ENCODE assay signal across 16 mouse cellular contexts in genomic region chr11:86878327-86879065, GRCm38 (mm10).
A peak's percentile ranks its signal among the peaks of the same experiment; 100 is the strongest.
DNase-seq lines count a peak whose midpoint lies in the region; ATAC-seq and TF ChIP-seq lines count a peak whose summit lies in the region.
"Had no signal": no experiment of that assay in that cellular context is flagged by ENCODE, and none has a peak within 500 bp of the region (broad histone marks: within the 10 kb centered on the region; RNA-seq: fewer than 3 reads in every experiment).

No protein-coding gene starts in this region.

- H3K4me1 ChIP-seq in bone marrow macrophage, adult 2 months (ENCODE audit: control insufficient read depth, insufficient read depth, low read length): peaks cover 3% of the 10 kb centered on the region
- peaks cover 23% of the 10 kb centered on the region for H3K4me1 ChIP-seq in embryonic facial prominence, embryonic 10.5 days
- H3K4me1 ChIP-seq: embryonic facial prominence, embryonic 15.5 days had no signal

- no peaks in the 10 kb centered on the region for H3K36me3 ChIP-seq in embryonic facial prominence, embryonic 10.5 days (replicated peaks)
- H3K36me3 ChIP-seq: embryonic facial prominence, embryonic 15.5 days; hindbrain, embryonic 13.5 days; lung, embryonic 15.5 days; midbrain, embryonic 12.5 days; neural tube, embryonic 12.5 days had no signal

- no peaks in the 10 kb centered on the region for H3K9me3 ChIP-seq in embryonic facial prominence, embryonic 10.5 days
- H3K9me3 ChIP-seq: embryonic facial prominence, embryonic 15.5 days; hindbrain, embryonic 13.5 days; lung, embryonic 15.5 days; midbrain, embryonic 12.5 days; neural tube, embryonic 12.5 days had no signal

- intact Hi-C loops in left cerebral cortex, adult 2 months (cut with DNase I): no loop called here

- TF ChIP-seq POLR2A in bone marrow macrophage, adult 2 months (IDR thresholded peaks at IDR 0.05; ENCODE audit: borderline replicate concordance, low read depth, low read length): no peak

- no peaks in the 10 kb centered on the region for H3K27me3 ChIP-seq in embryonic facial prominence, embryonic 10.5 days (replicated peaks; ENCODE audit: low read depth, poor library complexity, severe bottlenecking)
- H3K27me3 ChIP-seq: embryonic facial prominence, embryonic 15.5 days; hindbrain, embryonic 13.5 days; lung, embryonic 15.5 days; midbrain, embryonic 12.5 days; neural tube, embryonic 12.5 days had no signal

- peak; percentile 11 for DNase-seq in embryo, embryonic 10.5 days (ENCODE audit: low spot score)
- no peak for DNase-seq in embryo, embryonic 10 days (ENCODE audit: low spot score)
- no peak for DNase-seq in left cerebral cortex, adult 2 months (ENCODE audit: extremely low spot score in 1 of 2, low spot score in 2 of 2)
- no peak for DNase-seq in left cerebral cortex, adult 11 months (ENCODE audit: low spot score)
- peak; percentile 86 for DNase-seq in ES-CJ7 (ENCODE audit: low read depth, low spot score)
- no peak for DNase-seq in embryonic facial prominence, embryonic 10.5 days (ENCODE audit: low spot score)
- DNase-seq: cerebellum, postnatal 10 days; heart, adult 11 months; kidney, postnatal 10 days had no signal

- WGBS in embryonic facial prominence, embryonic 10.5 days: 85% methylated on average over 11 of the region's 11 CpGs

- no peak overlapping the region for H3K4me3 ChIP-seq in left cerebral cortex, adult 2 months
- H3K4me3 ChIP-seq in bone marrow macrophage, adult 2 months (ENCODE audit: insufficient read depth, low read length): no peak overlapping the region
- H3K4me3 ChIP-seq in embryonic facial prominence, embryonic 10.5 days: no peak overlapping the region
- H3K4me3 ChIP-seq: embryonic facial prominence, embryonic 15.5 days; hindbrain, embryonic 13.5 days; lung, embryonic 15.5 days; midbrain, embryonic 12.5 days; neural tube, embryonic 12.5 days had no signal

- no peak for ATAC-seq in erythroblast, adult 5-6 weeks (replicated peaks; ENCODE audit: low FRiP score, poor library complexity, severe bottlenecking)

- TF ChIP-seq CTCF in left cerebral cortex, adult 2 months (IDR thresholded peaks at IDR 0.05): peak; percentile 26
- TF ChIP-seq CTCF in bone marrow macrophage, adult 2 months (IDR thresholded peaks at IDR 0.05; ENCODE audit: low read depth, low read length): peak; percentile 51; the same call in 1 of the 2 replicates

- no peak overlapping the region for H3K27ac ChIP-seq in left cerebral cortex, adult 2 months
- H3K27ac ChIP-seq in bone marrow macrophage, adult 2 months (ENCODE audit: insufficient read depth, low read depth, low read length): no peak overlapping the region
- no peak overlapping the region for H3K27ac ChIP-seq in embryonic facial prominence, embryonic 10.5 days (replicated peaks)
- H3K27ac ChIP-seq: embryonic facial prominence, embryonic 15.5 days; hindbrain, embryonic 13.5 days; lung, embryonic 15.5 days; midbrain, embryonic 12.5 days; neural tube, embryonic 12.5 days had no signal

Comparison
In these comparisons a context has a peak if more than half of its experiments do, and no peak if none do; other contexts are left out.
1. DNase-seq: peak in embryo, embryonic 10.5 days (single experiment) and ES-CJ7 (single experiment); none in embryo, embryonic 10 days (single experiment), left cerebral cortex, adult 2 months (0 of 2), left cerebral cortex, adult 11 months (single experiment) and embryonic facial prominence, embryonic 10.5 days (single experiment).